Mouse (Mus musculus): ENCODE data around the gene Sf3b1. TPM values are rescaled to one million over a fixed set of nuclear protein-coding genes. Genes with fewer than 3 reads are reported as not detected.
"Not testable (repeated sequence)": the region's sequence is repeated elsewhere in the genome, so short reads cannot be mapped to it uniquely, and the experiment has no call there.

Sf3b1 gene
- polyA plus RNA-seq, 1 experiment from 2014 or later, result 171 TPM

DNA sequence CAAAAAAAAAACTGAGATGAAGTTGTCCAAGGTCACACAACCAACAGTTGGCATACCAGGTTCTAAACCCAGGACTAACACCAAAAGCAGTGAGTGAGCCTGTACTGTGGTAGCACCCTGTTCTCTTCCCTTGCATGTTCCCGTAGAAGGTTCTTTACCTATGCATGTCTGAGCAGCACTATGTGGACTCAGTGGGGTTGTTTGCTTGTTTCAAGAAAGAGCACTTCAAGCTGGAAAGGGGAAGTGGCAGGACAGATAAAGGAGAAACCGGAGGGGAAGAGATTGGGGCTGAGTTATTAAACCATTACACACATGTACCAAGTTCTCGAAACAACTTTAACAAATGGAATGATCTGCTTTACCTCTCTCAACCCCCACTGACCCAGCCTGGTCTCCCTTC lies 44.6 kb downstream of the Sf3b1 start:
- Histone ChIP-seq H3K9ac (no peak overlapping the region), H3K4me2 (no peak overlapping the region), H3K4me3 (replicated peaks) (no peak overlapping the region), H3K36me3 (peaks cover 31% of the 10 kb centered on the region), H3K27me3 (no peaks in the 10 kb centered on the region), H3K9me3 (replicated peaks) (no peaks in the 10 kb centered on the region), H3K4me1 (replicated peaks) (peaks cover 2% of the 10 kb centered on the region; the same call in 1 of the 2 replicates), H3K27ac (no peak overlapping the region)
- ATAC-seq (ENCODE audit: low read depth) (no peak), DNase-seq (no peak)
- WGBS (ENCODE audit: insufficient replicate concordance), result 38% methylated on average over 3 of the region's 3 CpGs

DNA sequence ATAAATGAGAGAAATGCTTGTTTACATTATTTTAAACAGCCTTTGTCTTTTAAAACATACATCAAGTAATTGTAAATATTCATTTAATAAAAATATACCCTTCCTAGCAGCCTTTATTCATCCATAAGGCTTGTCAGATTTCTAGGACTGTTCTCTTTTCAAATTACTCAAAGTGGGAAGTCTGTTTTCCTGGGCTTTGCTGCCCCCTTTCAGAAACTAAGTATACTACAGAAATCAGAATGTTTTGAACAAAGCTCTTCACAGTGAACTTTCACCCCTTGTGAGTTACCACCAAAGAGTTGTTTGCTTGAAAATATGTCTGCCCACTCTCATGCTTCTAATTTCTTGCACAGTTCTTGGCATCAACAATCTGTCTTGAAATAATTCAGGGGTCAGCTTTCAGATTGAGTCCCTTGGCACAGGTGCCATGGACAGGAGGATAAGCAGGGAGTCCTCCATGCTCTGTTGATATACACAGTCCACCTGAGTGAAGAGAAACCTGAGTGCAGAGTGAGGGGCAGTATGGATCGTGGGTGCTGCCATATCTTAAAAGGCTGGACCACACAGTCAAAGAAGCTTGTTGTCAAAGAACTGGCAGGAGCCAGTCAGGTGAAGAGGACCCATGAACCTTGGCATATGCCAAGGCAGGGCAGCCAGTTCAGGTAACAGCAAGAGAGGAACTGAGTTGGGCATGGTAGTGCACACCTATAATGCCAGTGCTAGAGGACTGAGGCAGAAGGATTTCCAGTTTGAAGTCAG lies 47.9 kb downstream of the Sf3b1 start:
- ATAC-seq (ENCODE audit: low read depth) (no peak), DNase-seq (no peak)
- WGBS (ENCODE audit: insufficient replicate concordance), result 21% methylated on average over 1 of the region's 1 CpGs

GRCm38 (mm10) chr1:54971687-54972404 lies 55.4 kb downstream of the Sf3b1 start:
- no peak overlapping the region for H3K27ac ChIP-seq
- H3K9ac ChIP-seq, result no peak overlapping the region
- no peak for ATAC-seq (ENCODE audit: low read depth)
- no peak overlapping the region for H3K4me2 ChIP-seq
- H3K27me3 ChIP-seq, result no peaks in the 10 kb centered on the region
- H3K4me1 ChIP-seq (replicated peaks), result no peaks in the 10 kb centered on the region
- no peak for DNase-seq
- H3K36me3 ChIP-seq, result no peaks in the 10 kb centered on the region
- H3K4me3 ChIP-seq (replicated peaks), result no peak overlapping the region
- WGBS (ENCODE audit: insufficient replicate concordance), result 64% methylated on average over 5 of the region's 5 CpGs
- H3K9me3 ChIP-seq (replicated peaks), result no peaks in the 10 kb centered on the region

More for the DNA sequence above, 47.9 kb downstream of the Sf3b1 start:
- no peak overlapping the region for H3K27ac ChIP-seq
- no peaks in the 10 kb centered on the region for H3K27me3 ChIP-seq
- H3K9me3 ChIP-seq (replicated peaks), result no peaks in the 10 kb centered on the region
- H3K4me1 ChIP-seq (replicated peaks), result no peaks in the 10 kb centered on the region; the same call in 1 of the 2 replicates
- H3K4me3 ChIP-seq (replicated peaks), result no peak overlapping the region
- H3K4me2 ChIP-seq, result no peak overlapping the region
- peaks cover 4% of the 10 kb centered on the region for H3K36me3 ChIP-seq
- H3K9ac ChIP-seq, result no peak overlapping the region

GRCm38 (mm10) chr1:54966858-54967257 lies 60.4 kb downstream of the Sf3b1 start:
- WGBS (ENCODE audit: insufficient replicate concordance), result 78% methylated on average over 3 of the region's 3 CpGs
- H3K4me3 ChIP-seq (replicated peaks), result no peak overlapping the region
- ATAC-seq (ENCODE audit: low read depth), result peak; percentile 99
- peaks cover 6% of the 10 kb centered on the region for H3K4me1 ChIP-seq (replicated peaks)
- H3K27me3 ChIP-seq, result no peaks in the 10 kb centered on the region
- H3K27ac ChIP-seq, result no peak overlapping the region
- H3K9me3 ChIP-seq (replicated peaks), result no peaks in the 10 kb centered on the region
- no peaks in the 10 kb centered on the region for H3K36me3 ChIP-seq
- DNase-seq, result peak; percentile 70
- no peak overlapping the region for H3K4me2 ChIP-seq
- no peak overlapping the region for H3K9ac ChIP-seq

DNA sequence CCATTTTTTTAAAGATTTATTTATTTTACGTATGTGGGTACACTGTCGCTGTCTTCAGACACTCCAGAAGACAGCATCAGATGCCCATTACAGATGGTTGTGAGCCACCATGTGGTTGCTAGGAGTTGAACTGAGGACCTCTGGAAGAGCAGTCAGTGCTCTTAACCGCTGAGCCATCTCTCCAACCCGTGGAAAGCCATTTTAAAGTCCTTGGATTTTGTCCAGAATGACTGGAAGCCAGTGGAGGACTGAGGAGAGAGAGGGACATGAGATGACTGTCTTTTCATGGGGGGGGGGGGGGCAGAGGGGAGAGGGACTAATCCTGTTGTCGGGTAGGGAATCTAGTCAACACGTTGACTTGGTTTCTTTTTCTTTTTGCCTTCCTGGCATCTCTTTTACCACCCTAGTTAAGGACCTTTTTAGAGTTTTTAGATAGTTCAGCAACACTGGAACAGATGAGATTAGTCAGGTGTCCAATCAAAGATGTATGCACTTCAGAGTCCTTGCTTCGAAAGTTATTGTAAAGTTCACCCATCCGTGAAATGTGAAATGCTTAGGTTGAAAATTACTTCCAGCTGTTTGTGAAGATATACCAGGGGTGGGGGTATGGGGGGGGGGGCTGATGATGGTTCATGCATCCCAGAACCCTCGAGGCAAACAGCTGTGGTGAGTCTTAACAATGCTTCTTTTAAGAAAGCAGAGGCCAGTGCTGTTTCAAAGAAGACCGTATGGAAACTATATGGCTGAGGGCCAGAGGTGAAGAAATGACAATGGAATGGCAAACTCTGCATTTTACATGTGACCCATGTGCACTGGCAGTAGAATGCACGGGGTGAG lies 61.9 kb downstream of the Sf3b1 start:
- Histone ChIP-seq H3K9ac (no peak overlapping the region), H3K9me3 (replicated peaks) (no peaks in the 10 kb centered on the region), H3K27me3 (no peaks in the 10 kb centered on the region), H3K4me3 (replicated peaks) (no peak overlapping the region), H3K4me2 (no peak overlapping the region), H3K36me3 (no peaks in the 10 kb centered on the region), H3K4me1 (replicated peaks) (peaks cover 6% of the 10 kb centered on the region), H3K27ac (0 out of 2 replicates have a peak overlapping the region, but pooled peaks have one; percentile 26)
- DNase-seq (no peak), ATAC-seq (ENCODE audit: low read depth) (no peak)
- 58% methylated on average over 11 of the region's 11 CpGs for WGBS (ENCODE audit: insufficient replicate concordance)

- Histone ChIP-seq H3K9me3 (replicated peaks) (no peaks in the 10 kb centered on the region), H3K9ac (no peak overlapping the region), H3K4me1 (replicated peaks) (peaks cover 6% of the 10 kb centered on the region), H3K4me3 (replicated peaks) (no peak overlapping the region), H3K36me3 (no peaks in the 10 kb centered on the region), H3K4me2 (no peak overlapping the region), H3K27me3 (no peaks in the 10 kb centered on the region), H3K27ac (no peak overlapping the region)
- WGBS (ENCODE audit: insufficient replicate concordance), result 71% methylated on average over 9 of the region's 9 CpGs
- DNase-seq, result no peak
- no peak for ATAC-seq (ENCODE audit: low read depth)
Observed at GRCm38 (mm10) chr1:54961724-54962123, 65.6 kb downstream of the Sf3b1 start.

DNA sequence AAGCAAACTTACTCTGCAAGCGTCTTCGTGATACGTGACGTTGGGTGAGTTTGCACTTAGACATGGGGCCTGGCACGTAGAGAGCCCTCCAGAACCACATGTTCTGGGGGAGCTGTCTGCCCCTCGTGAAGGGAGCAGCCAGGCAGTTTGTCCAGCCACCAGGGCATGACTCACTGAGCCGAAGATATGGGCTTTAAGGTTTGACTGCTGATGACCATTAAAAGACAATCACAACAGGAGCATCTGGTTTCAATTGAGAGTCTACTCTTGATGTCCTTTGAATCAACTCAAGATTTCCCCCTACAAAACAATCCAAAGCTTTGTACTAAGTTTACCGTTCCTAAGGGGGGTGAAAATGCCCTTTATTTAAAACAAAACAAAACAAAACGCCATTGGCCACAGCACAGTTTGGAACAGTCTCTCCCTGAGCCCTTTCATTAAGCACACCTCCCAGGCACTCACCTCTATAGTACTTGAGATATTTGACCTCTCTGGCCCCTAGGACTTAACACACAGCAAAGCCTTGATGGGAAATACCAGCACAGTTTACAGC lies 66.6 kb downstream of the Sf3b1 start:
- no peak for ATAC-seq (ENCODE audit: low read depth)
- 68% methylated on average over 9 of the region's 9 CpGs for WGBS (ENCODE audit: insufficient replicate concordance)
- no peak overlapping the region for H3K27ac ChIP-seq

GRCm38 (mm10) chr1:54958525-54958924 lies 68.8 kb downstream of the Sf3b1 start:
- WGBS (ENCODE audit: insufficient replicate concordance), result 46% methylated on average over 3 of the region's 3 CpGs
- Histone ChIP-seq H3K9me3 (replicated peaks) (no peaks in the 10 kb centered on the region), H3K27me3 (no peaks in the 10 kb centered on the region), H3K27ac (no peak overlapping the region), H3K4me3 (replicated peaks) (no peak overlapping the region), H3K4me1 (replicated peaks) (no peaks in the 10 kb centered on the region), H3K4me2 (no peak overlapping the region), H3K9ac (no peak overlapping the region), H3K36me3 (no peaks in the 10 kb centered on the region)
- ATAC-seq (ENCODE audit: low read depth) (no peak), DNase-seq (no peak)

More for the DNA sequence above, 66.6 kb downstream of the Sf3b1 start:
- Histone ChIP-seq H3K27me3 (no peaks in the 10 kb centered on the region), H3K36me3 (no peaks in the 10 kb centered on the region), H3K4me1 (replicated peaks) (peaks cover under 1% of the 10 kb centered on the region; the same call in 1 of the 2 replicates), H3K9me3 (replicated peaks) (no peaks in the 10 kb centered on the region), H3K4me3 (replicated peaks) (no peak overlapping the region), H3K9ac (no peak overlapping the region), H3K4me2 (no peak overlapping the region)
- DNase-seq, result no peak

DNA sequence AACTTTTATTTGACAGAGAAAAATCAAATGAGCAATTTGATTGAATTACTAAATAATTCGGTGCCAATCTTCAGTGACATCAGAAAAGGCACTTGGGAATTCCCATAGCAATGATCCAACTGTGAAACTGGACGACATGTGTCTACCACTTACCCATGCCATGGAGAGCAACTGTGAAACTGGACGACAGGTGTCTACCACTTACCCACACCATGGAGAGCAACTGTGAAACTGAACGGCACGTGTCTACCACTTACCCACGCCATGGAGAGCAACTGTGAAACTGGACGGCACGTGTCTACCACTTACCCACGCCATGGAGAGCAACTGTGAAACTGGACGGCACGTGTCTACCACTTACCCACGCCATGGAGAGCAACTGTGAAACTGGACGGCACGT lies 70.3 kb downstream of the Sf3b1 start:
- not testable (repeated sequence) for H3K4me2 ChIP-seq; H3K36me3 ChIP-seq; ATAC-seq (ENCODE audit: low read depth); H3K4me3 ChIP-seq (replicated peaks); H3K27me3 ChIP-seq; H3K27ac ChIP-seq; H3K4me1 ChIP-seq (replicated peaks); H3K9me3 ChIP-seq (replicated peaks); H3K9ac ChIP-seq; DNase-seq
- WGBS (ENCODE audit: insufficient replicate concordance), result 79% methylated on average over 14 of the region's 14 CpGs

DNA sequence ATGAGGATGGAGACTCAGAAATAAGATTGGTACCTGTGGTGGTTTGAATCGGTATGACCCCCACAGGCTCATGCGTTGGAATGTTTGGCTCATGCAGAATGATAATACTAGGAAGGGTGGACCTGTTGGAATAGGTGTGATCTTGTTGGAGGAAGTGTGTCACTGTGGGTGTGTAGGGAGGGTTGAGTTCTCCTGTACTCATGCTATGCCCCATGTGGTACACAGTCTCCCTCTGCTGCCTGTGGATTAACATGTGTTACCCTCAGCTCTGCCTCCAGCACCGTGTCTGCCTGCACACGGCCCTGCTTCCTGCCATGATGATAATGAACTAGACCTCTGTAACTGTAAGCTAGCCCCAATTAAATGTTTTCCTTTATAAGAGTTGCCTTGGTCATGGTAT lies 72.4 kb downstream of the Sf3b1 start:
- no peak overlapping the region for H3K9ac ChIP-seq
- no peaks in the 10 kb centered on the region for H3K4me1 ChIP-seq (replicated peaks)
- WGBS (ENCODE audit: insufficient replicate concordance), result 56% methylated on average over 4 of the region's 4 CpGs
- no peaks in the 10 kb centered on the region for H3K27me3 ChIP-seq
- H3K36me3 ChIP-seq, result no peaks in the 10 kb centered on the region
- H3K4me2 ChIP-seq, result no peak overlapping the region
- no peaks in the 10 kb centered on the region for H3K9me3 ChIP-seq (replicated peaks)
- no peak for ATAC-seq (ENCODE audit: low read depth)
- no peak for DNase-seq
- no peak overlapping the region for H3K27ac ChIP-seq
- H3K4me3 ChIP-seq (replicated peaks), result no peak overlapping the region

DNA sequence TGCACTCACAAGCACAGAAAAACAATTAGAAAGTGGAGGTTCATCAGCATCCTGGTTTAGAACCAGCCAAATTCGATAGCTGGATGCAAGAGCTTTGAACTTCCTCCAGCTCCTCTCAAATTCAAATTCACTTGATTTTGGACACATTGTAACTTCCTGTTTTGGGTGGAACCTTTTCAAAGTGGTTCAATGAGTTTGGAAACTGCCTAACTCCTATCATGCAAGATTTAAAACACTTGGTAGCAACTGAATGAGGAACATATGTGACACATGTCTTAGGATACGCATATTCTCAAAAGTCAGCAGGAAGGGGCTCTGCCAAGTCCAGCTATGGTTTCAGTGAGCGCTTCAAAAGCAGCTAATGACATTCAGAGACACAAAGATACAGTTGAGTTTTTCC lies 82.6 kb downstream of the Sf3b1 start:
- ATAC-seq (ENCODE audit: low read depth) (no peak), DNase-seq (no peak)
- no peak overlapping the region for H3K4me2 ChIP-seq
- H3K9me3 ChIP-seq (replicated peaks), result no peaks in the 10 kb centered on the region
- H3K36me3 ChIP-seq, result no peaks in the 10 kb centered on the region
- H3K27ac ChIP-seq, result no peak overlapping the region
- no peaks in the 10 kb centered on the region for H3K27me3 ChIP-seq
- H3K9ac ChIP-seq, result no peak overlapping the region
- no peak overlapping the region for H3K4me3 ChIP-seq (replicated peaks)
- H3K4me1 ChIP-seq (replicated peaks), result no peaks in the 10 kb centered on the region
- 53% methylated on average over 3 of the region's 3 CpGs for WGBS (ENCODE audit: insufficient replicate concordance)
